Mouse (Mus musculus) liver, embryonic 11.5 days (tissue): ENCODE measurements around the gene Lrat. TPM values are rescaled to one million over a fixed set of nuclear protein-coding genes. Genes with fewer than 3 reads are reported as not detected.
A peak's percentile ranks its signal among the peaks of the same experiment; 100 is the strongest.

ENCODE experiments used
- ATAC-seq: fragments of 200-750 bp; cut with Nextera tagmentation; replicated peaks from 2 replicates; pipeline ENCODE4 v1.8.0; 2017; ENCODE audit warnings: moderate number of reproducible peaks, mild to moderate bottlenecking, moderate TSS enrichment, moderate library complexity; ENCODE audit not compliant: low FRiP score
- DNase-seq: peaks from one replicate; pipeline ENCODE4 v3.0.0-alpha.2; 2017; ENCODE audit warnings: low spot score
- H3K27ac ChIP-seq: fragments of 300-500 bp; sonication (generic); 2 replicates; pipeline ENCODE4 v1.5.1; 2014; ENCODE audit warnings: mild to moderate bottlenecking, low read depth, low read length, control low read depth
- H3K27me3 ChIP-seq: fragments of 300-500 bp; sonication (generic); replicated peaks from 2 replicates; pipeline ENCODE4 v1.6.1; 2014; ENCODE audit warnings: low read length, mixed read lengths; ENCODE audit not compliant: control insufficient read depth, insufficient read depth
- H3K36me3 ChIP-seq: fragments of 300-500 bp; sonication (generic); 2 replicates; pipeline ENCODE4 v1.6.1; 2014; ENCODE audit warnings: mild to moderate bottlenecking, low read length, moderate library complexity, mixed read lengths; ENCODE audit not compliant: control insufficient read depth, insufficient read depth
- H3K4me1 ChIP-seq: fragments of 300-500 bp; sonication (generic); replicated peaks from 2 replicates; pipeline ENCODE4 v1.6.1; 2014; ENCODE audit warnings: low read length, mixed read lengths; ENCODE audit not compliant: control insufficient read depth, insufficient read depth
- H3K4me2 ChIP-seq: fragments of 300-500 bp; sonication (generic); 2 replicates; pipeline ENCODE4 v1.6.1; 2014; ENCODE audit warnings: mild to moderate bottlenecking, control low read depth, moderate library complexity
- H3K4me3 ChIP-seq: fragments of 300-500 bp; sonication (generic); 2 replicates; pipeline ENCODE4 v1.5.1; 2014; ENCODE audit warnings: low read depth, low read length, control low read depth
- H3K9ac ChIP-seq: fragments of 300-500 bp; sonication (generic); 2 replicates; pipeline ENCODE4 v1.6.1; 2014; ENCODE audit warnings: low read depth, low read length, control low read depth
- H3K9me3 ChIP-seq: fragments of 300-500 bp; sonication (generic); 2 replicates; pipeline ENCODE4 v1.6.1; 2016; ENCODE audit warnings: low read length, inconsistent platforms, mixed read lengths; ENCODE audit not compliant: control insufficient read depth
- WGBS: fragments of 180-500 bp; shearing (Covaris S2); extraction: QIAGEN DNeasy Blood & Tissue Kit; methylation state at CpG from one replicate; pipeline ENCODE4 v1.1.7; 2014; 5-methylcytosine and 5-hydroxymethylcytosine counted together
- polyA plus RNA-seq: library from polyadenylated mRNA; unstranded; fragments of >200 nt; fragmentation: Nextera tagmentation; extraction: Ambion mirVana; gene quantifications from 2 replicates; pipeline ENCODE4 v1.2.1, GENCODE M21; 2014

Lrat gene
- polyA plus RNA-seq, 1 experiment from 2014 or later, result 0.22 TPM

DNA sequence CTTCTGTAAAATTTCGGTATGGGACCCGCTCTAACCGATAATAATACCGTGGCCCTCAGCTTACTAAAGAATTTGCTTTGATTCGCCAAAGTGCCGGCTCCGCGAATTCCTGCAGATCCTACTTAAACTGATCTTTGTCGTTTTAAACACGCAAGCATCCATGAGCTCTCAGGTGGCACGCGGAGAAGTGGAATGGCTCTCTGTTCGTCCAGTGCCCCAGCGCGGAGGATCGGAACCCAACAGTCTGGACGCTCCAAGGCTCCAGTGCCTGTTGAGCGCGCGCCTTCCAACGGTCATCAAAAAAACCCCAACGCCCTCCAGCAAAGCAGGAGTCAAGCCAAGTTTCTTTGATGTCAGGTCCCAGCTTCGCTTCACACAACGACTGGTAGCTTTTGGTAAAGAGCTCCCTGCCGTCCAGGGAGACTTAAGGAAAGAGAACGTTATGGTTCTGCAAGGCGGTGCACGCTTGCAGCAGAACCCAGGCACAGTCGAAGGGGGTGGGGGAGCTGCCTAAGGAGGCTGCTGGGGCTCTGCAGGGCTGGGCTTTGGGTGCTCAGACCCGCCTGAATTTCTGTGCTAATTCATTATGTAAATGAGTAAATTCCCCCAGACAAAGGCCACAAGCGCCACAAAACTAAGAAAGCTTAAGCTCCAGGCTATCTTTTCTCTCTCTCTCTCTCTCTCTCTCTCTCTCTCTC, 587 bp upstream of the Lrat start:
- no peak for ATAC-seq
- Histone ChIP-seq H3K27me3 (peaks cover 23% of the 10 kb centered on the region), H3K4me3 (peak overlapping the region; percentile 36), H3K4me2 (peak overlapping the region; percentile 73), H3K9ac (no peak overlapping the region), H3K36me3 (no peaks in the 10 kb centered on the region), H3K4me1 (no peaks in the 10 kb centered on the region), H3K27ac (no peak overlapping the region), H3K9me3 (no peaks in the 10 kb centered on the region)
- 2% methylated on average over 31 of the region's 31 CpGs for WGBS
- DNase-seq, result peak; percentile 33

DNA sequence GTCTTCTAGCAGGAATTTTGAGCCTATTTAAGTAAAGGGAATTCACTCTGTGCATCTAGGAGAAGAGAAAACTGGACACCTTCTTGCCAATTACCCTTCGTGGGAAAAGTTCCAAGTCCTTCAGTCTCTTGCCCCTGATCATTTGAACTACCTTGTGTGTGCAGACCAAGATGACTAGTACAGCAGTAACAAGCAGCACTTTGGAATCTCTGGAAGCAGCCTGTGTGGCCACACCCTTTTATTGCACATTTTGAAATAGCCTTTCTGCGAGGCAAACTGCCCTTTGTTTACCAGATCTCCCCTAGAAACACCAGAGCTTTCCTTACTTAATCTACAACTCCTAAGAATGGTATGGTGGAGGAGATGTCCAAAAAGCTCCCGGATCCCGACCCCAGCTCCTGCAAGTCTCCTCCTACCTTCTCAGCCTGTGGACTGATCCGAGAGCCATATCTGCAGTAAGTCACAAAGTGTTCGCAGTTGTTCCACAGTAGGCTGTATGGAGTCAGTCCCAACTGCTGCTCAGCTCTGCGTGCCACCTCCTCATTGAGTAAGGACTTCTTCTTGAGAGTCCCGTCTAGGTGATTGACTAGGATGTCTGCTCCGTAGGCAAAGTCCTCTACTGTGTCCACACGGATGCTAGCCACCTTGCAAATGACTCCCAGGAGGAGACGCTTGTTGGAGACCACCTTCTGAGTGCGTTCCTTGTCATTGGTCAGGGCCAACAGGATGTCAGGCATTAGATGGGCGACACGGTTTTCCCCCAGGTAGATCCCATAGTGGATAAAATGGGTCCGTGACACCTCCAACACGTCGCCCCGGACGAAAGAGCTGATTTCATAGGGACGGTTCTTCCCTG, 788 bp downstream of the Lrat start:
- H3K36me3 ChIP-seq, result no peaks in the 10 kb centered on the region
- no peak for ATAC-seq
- 27% methylated on average over 20 of the region's 20 CpGs for WGBS
- DNase-seq, result peak; percentile 34
- H3K9ac ChIP-seq, result no peak overlapping the region
- H3K9me3 ChIP-seq, result no peaks in the 10 kb centered on the region
- peak overlapping the region; percentile 73 for H3K4me2 ChIP-seq
- no peaks in the 10 kb centered on the region for H3K4me1 ChIP-seq
- peaks cover 23% of the 10 kb centered on the region for H3K27me3 ChIP-seq
- H3K4me3 ChIP-seq, result peak overlapping the region; percentile 36; the same call in 1 of the 2 replicates
- H3K27ac ChIP-seq, result no peak overlapping the region

DNA sequence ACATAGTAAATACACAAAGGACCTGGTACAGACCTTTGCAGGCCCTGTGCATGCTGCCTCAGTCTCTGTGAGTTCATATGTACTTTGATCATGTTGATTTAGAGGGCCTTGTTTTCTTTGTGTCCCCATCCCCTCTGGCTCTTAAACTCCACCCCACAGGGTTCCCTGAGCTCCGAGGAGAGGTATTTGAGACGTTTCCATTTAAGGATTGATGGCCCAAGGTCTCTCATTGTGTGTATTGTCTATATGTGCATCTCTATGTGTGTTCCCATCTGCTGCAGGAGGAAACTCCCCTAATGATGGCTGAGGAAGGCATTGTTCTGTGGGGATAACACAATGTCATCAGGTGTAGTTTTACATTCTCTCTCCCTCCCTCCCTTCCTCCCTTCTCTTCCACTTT, 14.9 kb downstream of the Lrat start:
- WGBS, result 40% methylated on average over 2 of the region's 2 CpGs
- Histone ChIP-seq H3K9ac (no peak overlapping the region), H3K4me2 (no peak overlapping the region), H3K9me3 (no peaks in the 10 kb centered on the region), H3K4me1 (no peaks in the 10 kb centered on the region), H3K27ac (no peak overlapping the region), H3K27me3 (no peaks in the 10 kb centered on the region; the same call in 1 of the 2 replicates), H3K4me3 (no peak overlapping the region), H3K36me3 (no peaks in the 10 kb centered on the region)
- ATAC-seq (no peak), DNase-seq (no peak)

DNA sequence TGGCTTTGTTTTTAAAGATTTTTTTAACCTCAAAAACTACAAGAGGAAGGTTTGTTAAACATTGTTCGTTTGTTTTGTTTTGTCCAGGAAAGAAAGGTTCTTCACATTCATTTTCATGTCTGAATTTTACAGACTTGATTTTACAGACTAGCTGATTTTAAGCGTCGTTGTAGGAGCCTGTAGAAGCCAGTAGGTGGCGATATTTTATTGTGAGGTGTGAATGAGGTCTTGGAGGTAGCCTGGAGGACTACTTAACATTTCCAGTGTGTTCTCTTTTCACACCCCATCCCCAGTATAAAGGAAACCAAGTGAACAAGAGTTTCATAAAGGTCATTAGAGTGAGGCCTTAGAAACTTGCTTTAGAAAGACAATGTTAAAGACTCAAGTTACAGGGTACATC, 26.5 kb downstream of the Lrat start:
- no peak overlapping the region for H3K4me3 ChIP-seq
- ATAC-seq (no peak), DNase-seq (no peak)
- peaks cover 21% of the 10 kb centered on the region for H3K27me3 ChIP-seq
- no peak overlapping the region for H3K4me2 ChIP-seq
- H3K9me3 ChIP-seq, result no peaks in the 10 kb centered on the region
- H3K9ac ChIP-seq, result no peak overlapping the region
- H3K27ac ChIP-seq, result no peak overlapping the region
- WGBS, result 3% methylated on average over 4 of the region's 4 CpGs
- no peaks in the 10 kb centered on the region for H3K36me3 ChIP-seq
- H3K4me1 ChIP-seq, result peaks cover 2% of the 10 kb centered on the region; the same call in 1 of the 2 replicates

DNA sequence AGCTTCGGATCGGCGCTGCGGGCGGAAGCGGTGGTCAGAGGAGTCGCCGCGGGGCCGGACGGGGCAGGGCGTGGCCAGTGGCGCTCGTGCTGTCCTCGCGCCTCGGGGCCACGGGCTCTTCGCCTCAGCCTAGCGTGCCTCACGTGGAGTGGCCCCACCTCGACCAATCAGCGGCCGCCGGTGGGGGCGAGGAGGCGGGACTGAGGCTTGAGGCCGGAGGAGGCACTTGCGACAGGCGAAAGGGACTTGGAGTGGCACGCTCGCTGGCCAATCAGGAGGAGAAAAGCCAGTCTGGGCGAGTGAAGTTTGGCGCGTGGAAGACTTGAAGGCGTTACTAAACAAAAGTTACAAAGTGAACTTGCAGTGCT, 27.4 kb downstream of the Lrat start, which contains the start of gene Rbm46:
Gene Rbm46 (minus strand): TSS at position 112 of the 368 bp plus-strand sequence.
- H3K4me1 ChIP-seq, result peaks cover 2% of the 10 kb centered on the region; the same call in 1 of the 2 replicates
- whole genome bisulfite sequencing, result 21% methylated on average over 36 of the region's 36 CpGs
- H3K9me3 ChIP-seq, result no peaks in the 10 kb centered on the region
- ATAC-seq (peak; percentile 77), DNase-seq (peak; percentile 76)
- H3K36me3 ChIP-seq, result no peaks in the 10 kb centered on the region
- H3K4me3 ChIP-seq, result peak within 1 kb of the TSS; percentile 39
- peaks cover 21% of the 10 kb centered on the region for H3K27me3 ChIP-seq
- no peak within 1 kb of the TSS for H3K27ac ChIP-seq
- H3K9ac ChIP-seq, result no peak within 1 kb of the TSS
- H3K4me2 ChIP-seq, result peak within 1 kb of the TSS; percentile 53

DNA sequence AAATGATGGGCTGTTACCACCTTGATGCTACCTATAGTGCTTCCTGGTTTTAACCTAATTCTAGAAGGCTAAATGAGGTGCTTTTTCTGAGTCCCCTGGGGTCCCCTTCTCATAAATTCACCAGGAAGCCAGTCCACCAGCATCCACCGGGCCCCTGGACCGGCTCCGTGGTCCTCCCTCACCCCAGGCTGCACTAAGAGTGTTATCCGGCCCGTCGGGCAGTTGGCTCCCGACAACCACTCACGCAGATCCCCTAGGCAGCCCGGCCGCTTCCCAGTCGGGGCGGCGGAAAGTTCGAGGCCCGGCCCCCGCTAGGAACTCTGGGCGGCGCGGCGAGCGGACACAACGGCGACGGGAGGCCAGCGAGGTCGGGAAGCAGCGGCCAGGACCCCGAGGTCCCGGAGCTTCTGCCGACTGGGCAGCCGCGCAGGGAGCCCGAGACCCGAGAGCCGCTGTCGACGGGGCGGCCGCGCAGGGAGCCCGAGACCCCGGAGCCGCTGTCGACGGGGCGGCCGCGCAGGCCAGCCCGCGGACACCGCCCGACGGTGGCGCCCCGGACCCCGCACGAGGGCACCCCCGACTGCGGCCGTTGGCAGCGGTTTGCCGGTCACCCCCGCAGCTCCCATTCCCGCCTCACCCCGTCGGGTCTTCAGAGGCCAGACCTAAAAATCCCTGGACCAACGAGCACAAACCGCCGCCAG, 28.0 kb downstream of the Lrat start:
- H3K4me2 ChIP-seq, result peak overlapping the region; percentile 53
- no peak overlapping the region for H3K27ac ChIP-seq
- no peaks in the 10 kb centered on the region for H3K9me3 ChIP-seq
- WGBS, result 18% methylated on average over 65 of the region's 69 CpGs
- DNase-seq (no peak), ATAC-seq (0 out of 2 replicates have a peak, but pooled peaks have one; percentile 12)
- no peak overlapping the region for H3K9ac ChIP-seq
- H3K4me3 ChIP-seq, result peak overlapping the region; percentile 39
- H3K36me3 ChIP-seq, result no peaks in the 10 kb centered on the region
- peaks cover 21% of the 10 kb centered on the region for H3K27me3 ChIP-seq
- peaks cover 2% of the 10 kb centered on the region; the same call in 1 of the 2 replicates for H3K4me1 ChIP-seq

DNA sequence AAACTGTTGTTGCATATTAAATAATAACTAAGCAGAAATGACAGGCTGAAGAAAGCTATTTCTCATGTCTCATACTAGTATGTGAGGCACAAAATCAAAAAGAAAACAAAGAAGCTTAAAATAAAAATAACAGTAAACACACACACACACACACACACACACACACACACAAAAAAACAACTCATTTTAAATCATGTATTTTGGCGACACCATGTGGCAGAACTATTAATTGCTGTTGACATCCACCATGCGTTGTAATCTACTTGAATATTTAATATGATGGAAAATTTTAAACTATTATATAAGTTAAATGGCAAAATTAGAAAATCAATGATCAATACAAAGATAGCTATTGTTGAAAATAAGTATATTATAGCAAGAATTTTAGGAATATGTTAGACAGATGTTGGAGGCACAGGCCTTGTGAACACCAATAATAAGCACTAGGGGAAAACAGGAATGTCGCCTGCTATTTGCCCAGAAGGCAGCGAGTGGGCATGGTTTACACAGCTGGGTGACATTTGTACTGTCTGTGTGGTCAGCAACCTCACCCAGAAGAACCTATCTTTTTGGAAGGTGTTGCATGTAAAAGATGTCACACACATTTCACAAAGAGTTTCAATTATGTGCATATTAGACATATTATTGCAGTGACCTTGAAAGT, 46.2 kb downstream of the Lrat start:
- Histone ChIP-seq H3K4me2 (no peak overlapping the region), H3K4me1 (no peaks in the 10 kb centered on the region), H3K27me3 (no peaks in the 10 kb centered on the region), H3K36me3 (no peaks in the 10 kb centered on the region), H3K9me3 (no peaks in the 10 kb centered on the region), H3K27ac (no peak overlapping the region), H3K4me3 (no peak overlapping the region), H3K9ac (no peak overlapping the region)
- WGBS, result 24% methylated on average over 4 of the region's 4 CpGs
- no peak for ATAC-seq
- no peak for DNase-seq
